Mouse (Mus musculus): Measurements from ENCODE around the gene Olfr156. TPM values are rescaled to one million over a fixed set of nuclear protein-coding genes. Genes with fewer than 3 reads are reported as not detected.
A peak's percentile ranks its signal among the peaks of the same experiment; 100 is the strongest.
"Not testable (repeated sequence)": the region's sequence is repeated elsewhere in the genome, so short reads cannot be mapped to it uniquely, and the experiment has no call there.

The Olfr156 gene
- total RNA-seq (2015; ENCODE audit: low replicate concordance), result not detected in 2 replicates
- not detected in 2 replicates for total RNA-seq (2017; ENCODE audit: low replicate concordance)

DNA sequence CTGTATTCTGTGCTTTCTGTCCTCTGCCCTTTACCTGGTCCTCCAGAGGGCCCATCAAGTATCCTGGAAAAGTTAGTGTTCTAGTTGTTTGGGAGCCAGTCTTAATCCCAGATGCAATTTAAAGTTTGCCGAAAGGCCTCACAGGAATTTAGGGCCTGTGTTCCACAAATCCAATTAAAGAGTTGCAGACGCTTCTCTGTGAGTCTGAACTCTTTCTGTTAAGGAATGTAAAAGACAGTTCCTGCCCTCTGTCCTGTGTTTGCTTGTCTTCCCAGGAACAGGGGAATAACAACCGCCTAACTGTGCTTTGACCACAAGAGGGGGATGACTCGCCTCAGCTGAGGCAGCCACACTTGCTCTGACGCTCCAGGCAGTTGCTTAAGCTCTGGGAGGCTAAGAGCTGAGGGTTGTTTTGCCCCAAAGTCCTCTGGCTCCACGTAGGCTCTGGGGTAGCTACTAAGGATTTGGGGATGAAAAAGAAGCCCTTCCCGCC lies at the start of gene Olfr156:
Olfr156 (minus strand) TSS at position 51 of the 493 bp plus-strand sequence.
- no peak for ATAC-seq (replicated peaks; ENCODE audit: low FRiP score, poor library complexity, severe bottlenecking)

DNA sequence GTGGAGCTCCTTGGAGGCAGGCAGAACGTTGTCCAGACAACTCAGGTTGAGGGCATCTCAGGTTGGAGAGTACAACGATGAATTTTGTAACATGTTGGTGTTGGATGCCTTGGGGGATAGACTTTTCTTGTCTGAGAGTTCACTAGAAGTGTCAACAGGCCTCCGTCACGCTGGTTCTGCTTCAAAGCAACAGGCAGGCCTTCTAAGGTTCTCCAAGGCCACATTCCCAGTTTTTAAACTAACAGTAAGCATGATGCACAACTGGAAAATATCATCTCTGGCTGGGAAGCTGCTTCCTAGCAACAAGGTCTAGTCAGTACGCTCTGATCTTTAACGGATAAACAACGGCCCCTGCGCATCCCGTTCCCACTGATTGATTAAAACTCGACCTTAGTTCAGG lies 46.1 kb upstream of the Olfr156 start:
- ATAC-seq (replicated peaks; ENCODE audit: low FRiP score, poor library complexity, severe bottlenecking), result no peak

DNA sequence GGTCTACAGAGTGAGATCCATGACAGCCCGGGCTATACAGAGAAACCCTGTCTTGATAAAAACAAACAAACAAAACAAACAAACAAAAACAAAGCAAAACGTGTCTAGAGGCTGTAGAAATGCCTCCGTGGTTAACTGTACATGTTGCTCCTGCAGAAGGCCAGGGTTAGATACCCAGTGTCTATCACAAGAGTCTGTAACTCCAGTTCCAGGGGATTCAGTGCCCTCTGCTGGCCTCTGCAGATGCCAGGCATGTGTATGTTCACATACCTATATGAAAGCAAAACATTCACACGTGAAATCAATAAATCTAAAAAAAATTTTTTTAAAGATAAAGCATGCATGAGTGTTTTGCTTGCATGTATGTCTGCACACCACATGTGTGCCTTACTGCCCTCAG lies 39.6 kb upstream of the Olfr156 start:
- no peak for ATAC-seq (replicated peaks; ENCODE audit: low FRiP score, poor library complexity, severe bottlenecking)

DNA sequence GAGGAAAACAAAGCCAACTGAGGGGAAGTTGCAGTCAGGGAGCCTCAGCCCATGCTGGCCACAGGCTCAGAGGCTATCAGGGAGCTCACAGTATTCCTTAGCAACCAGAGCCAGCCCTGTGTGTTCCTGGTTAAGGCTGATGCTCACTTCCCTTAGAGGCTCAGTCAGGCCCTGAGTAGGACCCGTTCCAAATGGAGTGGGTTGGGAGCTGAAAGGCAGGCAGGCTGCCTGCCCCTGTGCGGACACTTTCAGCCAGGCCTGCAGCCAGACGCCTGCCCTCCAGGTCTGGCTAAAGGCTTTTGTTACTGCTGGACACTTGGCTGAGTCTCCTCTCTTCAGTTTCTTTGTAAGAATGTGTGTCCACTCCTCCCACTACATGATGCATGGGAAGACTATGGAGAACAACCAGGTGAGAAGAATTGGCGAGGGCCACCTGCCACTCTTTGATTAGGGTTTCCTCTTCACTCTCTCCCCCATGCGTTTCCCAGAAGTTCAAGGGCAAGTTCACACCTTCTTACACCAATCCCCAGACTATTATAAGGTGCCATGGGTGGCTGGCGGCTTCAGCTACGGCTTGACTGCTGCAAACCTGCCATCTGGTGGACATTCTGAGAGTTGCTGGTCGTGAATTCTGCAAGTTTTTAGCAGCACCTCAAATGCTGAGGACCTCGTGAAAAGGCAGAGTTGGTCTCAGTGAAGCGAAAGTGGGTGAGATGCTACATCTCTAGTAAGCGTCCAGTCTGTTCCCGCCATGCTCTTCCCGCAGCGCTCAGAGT lies 37.2 kb upstream of the Olfr156 start:
- ATAC-seq (replicated peaks; ENCODE audit: low FRiP score, poor library complexity, severe bottlenecking), result 0 out of 2 replicates have a peak, but pooled peaks have one; percentile 57

DNA sequence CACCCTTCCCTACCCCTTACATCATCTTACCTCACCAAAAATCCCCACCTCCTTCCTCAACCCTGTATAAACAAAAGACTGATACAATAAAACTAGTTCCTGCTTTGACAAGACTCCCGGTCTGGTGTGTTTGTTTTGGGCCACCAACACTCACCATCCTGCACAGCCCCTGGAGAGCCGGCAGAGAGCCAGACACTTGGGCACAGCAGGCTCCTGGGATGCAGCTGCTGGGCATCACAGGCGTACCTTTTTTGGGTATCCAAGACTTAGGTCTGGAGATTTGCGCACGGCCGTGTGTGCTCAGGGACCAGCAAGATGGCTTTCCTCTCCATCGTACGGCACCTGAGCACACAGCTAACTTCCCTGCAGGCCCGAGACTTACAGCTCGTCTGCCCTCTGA lies 36.2 kb upstream of the Olfr156 start:
- no peak for ATAC-seq (replicated peaks; ENCODE audit: low FRiP score, poor library complexity, severe bottlenecking)

DNA sequence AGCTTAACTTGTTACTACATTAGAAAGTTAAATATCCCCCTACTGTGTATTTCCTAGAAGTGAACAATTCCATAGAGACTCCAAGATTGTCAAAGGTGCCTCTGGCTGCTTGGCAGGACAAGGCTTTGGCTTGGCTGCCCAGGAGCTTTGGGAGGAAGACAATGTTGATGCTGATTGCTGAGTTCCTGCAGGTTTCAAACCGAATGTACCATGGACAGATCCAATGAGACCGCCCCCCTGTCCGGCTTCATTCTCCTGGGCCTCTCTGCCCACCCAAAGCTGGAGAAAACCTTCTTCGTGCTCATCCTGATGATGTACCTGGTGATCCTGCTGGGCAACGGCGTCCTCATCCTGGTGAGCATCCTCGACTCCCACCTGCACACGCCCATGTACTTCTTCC lies 30.4 kb upstream of the Olfr156 start:
- no peak for ATAC-seq (replicated peaks; ENCODE audit: low FRiP score, poor library complexity, severe bottlenecking)

DNA sequence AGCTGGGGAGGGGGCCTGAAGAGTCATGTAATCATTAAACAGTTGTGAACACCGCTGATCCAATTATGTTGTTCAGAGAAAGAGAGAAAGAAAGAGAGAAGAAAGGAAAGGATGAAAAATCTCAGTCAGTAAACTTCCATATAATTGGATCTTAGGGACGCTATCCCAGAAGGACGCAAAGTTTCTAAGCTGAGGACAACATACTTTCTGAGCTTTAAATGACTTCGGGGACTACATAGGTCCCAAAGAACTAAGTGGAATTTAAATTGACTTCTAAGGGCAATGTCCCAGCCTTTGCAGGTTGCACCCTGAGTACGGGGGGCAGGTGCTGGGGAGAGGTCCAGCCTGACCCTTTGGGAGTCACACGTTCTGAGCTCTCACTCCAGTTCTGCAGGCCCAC lies 27.6 kb upstream of the Olfr156 start, which contains the start of gene Olfr155:
Olfr155 (plus strand) TSS at position 301 of the 400 bp plus-strand sequence.
- no peak for ATAC-seq (replicated peaks; ENCODE audit: low FRiP score, poor library complexity, severe bottlenecking)

DNA sequence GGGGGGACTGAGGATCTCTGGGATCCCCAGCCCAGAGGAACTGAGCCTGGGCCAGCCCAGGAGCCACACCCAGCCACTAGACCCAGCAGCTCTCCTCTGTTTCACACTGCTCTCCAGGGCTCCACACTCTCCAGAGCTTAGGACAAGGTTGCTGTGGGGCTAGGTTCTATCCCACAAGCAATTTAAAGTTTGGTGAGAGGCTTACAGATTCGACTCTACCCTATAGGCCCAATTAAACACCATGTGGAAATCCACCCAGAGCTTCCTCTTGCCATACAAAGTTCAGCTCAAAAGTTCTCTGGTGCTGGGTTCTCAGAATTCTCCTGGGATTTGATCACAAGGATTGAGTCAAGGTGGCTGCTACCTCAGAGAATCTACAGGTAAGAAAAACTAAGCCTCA lies 16.4 kb upstream of the Olfr156 start, which contains the start of gene Olfr157:
Olfr157 (minus strand) TSS at position 101 of the 400 bp plus-strand sequence.
- ATAC-seq (replicated peaks; ENCODE audit: low FRiP score, poor library complexity, severe bottlenecking), result no peak

DNA sequence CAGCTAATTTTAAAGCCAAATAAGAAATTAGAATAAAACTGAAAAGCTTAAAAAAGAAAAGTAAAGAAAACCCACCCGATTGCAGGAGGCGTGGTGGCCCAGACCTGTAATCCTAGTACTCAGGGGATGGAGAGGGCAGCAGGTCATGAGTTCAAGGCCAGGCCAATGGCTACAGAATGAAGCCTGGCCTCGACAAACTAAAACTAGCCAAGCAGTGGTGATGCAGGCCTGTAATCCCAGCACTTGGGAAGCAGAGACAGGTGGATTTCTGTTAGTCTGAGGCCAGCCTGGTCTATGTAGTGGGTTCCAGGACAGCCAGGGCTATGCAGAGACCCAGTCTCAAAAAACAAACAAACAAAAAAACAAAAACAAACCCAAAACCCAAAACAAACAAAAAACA lies 14.6 kb upstream of the Olfr156 start:
- no peak for ATAC-seq (replicated peaks; ENCODE audit: low FRiP score, poor library complexity, severe bottlenecking)

DNA sequence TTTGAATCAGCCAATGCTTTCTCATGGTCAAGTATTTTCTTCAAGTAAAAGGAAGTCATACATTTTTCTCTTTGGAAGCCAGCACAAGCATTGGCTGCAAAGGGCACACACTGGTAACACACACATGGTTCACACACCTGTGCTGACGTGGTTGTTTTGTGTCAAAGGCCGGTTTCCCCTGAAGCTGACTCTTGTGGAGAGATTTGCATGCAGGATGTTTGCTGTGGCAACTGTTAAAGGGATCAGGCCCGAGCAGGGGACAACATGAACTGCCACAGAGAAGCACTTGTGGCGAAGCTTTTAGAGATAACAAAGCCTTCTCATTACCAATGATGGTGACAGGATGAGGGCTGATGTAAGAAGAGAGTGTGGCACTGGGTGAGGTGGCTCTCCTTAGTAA lies 11.1 kb upstream of the Olfr156 start:
- no peak for ATAC-seq (replicated peaks; ENCODE audit: low FRiP score, poor library complexity, severe bottlenecking)

DNA sequence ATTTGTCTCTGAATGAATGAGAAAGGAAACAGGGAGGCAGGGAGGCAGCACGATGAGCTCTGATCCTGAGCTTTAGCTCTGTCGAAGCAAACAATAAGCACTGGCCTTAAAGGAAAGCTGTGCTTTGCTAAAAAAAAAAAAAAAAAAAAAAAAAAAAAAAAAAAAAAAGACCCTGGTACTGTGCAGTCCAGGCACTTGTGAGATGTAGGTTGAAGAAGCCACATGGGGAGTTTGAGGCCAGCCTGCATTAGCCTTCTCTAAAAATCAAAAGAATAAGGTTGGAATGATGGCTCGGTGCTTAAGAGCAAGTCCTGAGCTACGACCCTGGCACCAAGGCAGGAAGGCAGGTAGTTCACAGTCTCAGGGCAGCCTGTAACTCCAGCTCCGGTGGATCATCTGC lies 10.1 kb upstream of the Olfr156 start:
- ATAC-seq (replicated peaks; ENCODE audit: low FRiP score, poor library complexity, severe bottlenecking), result no peak

DNA sequence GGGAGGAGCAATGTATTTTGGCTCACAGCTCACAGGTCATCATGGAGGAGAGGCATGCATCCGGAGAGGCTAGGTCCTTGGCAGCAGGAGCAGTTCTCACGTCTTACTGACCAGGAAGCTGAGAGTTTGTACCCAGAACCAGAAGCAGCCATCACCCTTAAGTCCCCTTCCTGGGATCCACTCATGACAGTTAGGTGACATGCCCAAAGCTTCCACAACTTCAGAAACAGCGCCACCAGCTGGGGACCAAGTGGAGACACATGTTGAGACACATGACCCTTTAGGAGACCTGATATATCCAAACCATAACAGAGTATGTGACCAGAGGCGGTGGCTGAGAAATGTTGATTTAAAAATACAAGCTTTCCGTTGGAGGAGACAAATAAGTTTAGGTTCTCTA lies 8.3 kb upstream of the Olfr156 start:
- ATAC-seq (replicated peaks; ENCODE audit: low FRiP score, poor library complexity, severe bottlenecking), result no peak

DNA sequence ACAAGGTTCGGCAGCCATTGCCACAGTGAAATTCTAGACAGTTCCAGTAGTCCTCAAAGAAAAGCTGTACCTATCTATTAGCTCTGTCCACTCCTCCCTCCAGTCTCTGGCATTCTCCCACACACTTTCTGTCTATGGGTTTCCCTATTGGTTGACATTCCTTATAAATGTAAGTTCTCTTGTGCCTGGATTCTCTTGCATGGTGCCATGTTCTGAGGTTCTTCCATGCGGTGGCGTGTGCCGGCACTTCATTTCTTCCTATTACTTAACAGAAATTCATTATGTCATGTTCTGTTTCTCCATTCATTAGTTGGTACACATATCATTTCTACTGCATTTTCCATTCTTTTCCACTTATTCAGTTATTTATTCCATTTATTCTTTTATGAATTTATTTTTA lies 5.1 kb upstream of the Olfr156 start:
- ATAC-seq (replicated peaks; ENCODE audit: low FRiP score, poor library complexity, severe bottlenecking), result no peak

DNA sequence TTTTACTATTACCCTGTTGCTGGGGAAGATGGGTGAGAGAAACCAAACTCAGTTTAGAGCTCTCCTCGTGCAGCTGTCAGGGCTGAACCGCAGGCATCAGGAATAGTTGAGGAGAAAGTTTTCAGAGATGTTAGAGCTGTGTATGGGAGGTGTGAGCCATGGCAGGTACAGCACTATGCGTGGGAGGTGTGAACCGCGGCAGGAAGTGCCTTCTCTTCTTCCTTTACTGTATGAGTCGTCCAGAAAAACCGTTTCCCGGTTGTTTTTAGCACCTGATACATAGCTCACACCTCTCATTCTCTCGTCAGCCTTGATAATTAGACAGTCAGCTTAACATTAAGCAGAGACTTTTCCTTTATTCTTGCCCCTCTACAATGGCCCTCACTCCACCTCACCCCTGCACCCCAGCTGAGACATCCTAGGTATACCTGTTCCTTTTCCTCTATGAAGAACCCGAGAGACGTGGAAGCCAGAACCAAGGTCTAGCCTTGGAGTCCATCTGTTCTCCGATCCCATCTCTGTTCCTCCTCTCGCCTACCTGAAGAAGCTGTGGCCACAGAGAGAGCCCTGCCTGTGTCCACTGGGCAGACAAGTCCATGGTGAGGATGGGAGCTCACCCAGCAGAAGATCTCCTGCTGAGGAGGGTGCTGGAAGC lies 672 bp downstream of the Olfr156 start:
- no peak for ATAC-seq (replicated peaks; ENCODE audit: low FRiP score, poor library complexity, severe bottlenecking)

DNA sequence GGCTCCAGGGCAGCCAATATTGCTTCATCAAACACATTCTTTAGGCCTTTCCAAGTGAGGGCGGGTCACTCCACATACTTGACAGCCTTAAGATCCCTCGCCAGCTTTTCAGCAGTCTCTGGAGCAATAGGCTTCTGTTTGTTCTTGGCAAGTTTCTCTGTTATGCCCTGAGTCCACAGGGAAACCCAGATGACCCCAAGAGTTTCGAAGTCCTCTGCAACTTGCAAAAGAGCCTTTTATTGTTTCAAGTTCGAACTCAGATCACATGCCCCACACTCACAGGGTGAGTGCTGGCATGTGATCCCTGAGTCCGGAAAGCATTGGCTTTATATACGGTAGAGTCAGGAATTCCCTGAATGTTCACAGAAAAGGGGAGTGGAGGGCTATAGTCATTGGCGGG lies 24.8 kb downstream of the Olfr156 start:
- no peak for ATAC-seq (replicated peaks; ENCODE audit: low FRiP score, poor library complexity, severe bottlenecking)

DNA sequence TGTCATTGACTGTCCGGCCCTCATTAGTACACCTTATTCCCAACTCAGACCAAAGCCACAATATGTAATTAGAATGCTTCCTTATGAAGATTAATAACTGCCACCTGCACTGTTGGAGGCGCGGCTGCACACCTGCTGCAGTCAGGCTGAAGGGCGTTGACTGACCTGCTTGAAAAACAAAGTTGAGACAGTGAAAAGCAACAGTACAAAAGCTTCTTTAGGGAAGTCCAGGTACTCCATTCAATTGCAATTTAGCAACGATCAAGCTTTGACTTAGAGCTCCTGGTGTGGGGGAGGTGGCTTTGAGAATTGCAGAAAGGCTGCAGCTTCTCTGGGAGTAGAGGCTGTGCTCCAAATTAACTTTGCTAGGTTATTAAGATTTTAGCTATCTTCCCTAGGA lies 27.9 kb downstream of the Olfr156 start:
- not testable (repeated sequence) for ATAC-seq (replicated peaks; ENCODE audit: low FRiP score, poor library complexity, severe bottlenecking)

DNA sequence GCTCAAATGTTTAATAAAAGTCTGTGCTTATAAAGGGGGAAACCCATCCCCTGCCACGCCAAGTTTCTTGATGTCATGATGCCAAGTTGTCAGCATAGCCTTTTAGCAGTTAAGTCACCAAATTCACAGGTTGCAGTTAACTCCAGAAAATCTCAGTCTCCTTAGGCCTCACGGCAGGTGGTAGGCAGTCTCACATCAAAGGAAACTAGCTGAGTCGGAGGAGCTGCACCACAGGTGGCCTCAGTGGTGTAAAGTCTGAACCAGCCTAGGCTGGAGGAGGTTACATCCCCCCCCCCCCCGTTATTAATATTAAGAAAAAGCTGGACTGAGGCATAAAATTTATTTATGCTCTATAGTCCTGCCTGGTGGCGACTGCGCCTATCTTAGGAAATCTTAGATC lies 28.4 kb downstream of the Olfr156 start:
- no peak for ATAC-seq (replicated peaks; ENCODE audit: low FRiP score, poor library complexity, severe bottlenecking)

DNA sequence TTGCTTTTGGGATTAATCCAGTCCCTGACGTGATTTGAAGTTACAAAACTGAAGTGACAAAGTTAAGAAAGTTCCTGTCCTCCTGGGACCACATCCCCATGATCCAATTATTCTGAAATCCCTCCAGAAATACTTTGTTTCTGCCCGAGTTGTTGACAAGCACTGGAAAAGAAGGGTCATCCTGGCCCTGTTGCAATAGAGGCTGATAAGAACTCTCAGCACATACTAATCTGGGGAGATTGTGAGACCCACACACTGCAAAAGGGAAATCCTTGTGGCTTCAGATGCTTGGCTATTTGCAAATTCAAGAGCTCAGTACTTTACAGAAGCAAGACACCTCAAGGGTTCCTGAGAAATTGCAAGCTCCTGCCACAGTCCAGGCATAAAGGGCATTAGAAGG lies 51.4 kb downstream of the Olfr156 start:
- no peak for ATAC-seq (replicated peaks; ENCODE audit: low FRiP score, poor library complexity, severe bottlenecking)

DNA sequence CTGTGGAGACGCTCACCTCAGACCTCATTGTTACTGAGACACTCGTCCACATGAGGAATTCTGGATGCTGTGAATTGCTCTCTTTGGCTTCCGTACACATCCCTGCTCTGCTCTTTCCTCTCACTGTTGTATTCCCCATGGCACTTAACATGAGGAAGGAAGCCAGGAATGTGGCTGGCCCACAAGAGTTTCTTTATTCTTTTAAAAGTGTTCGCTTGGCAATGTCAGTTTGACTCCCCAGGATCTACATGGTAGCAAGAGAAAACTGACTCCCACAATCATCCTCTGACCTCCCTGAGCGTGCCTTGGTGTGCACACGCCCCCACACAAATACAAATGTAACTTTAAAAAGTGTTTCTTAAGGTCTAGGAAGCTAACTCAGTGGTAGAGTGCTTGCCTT lies 52.1 kb downstream of the Olfr156 start:
- no peak for ATAC-seq (replicated peaks; ENCODE audit: low FRiP score, poor library complexity, severe bottlenecking)

DNA sequence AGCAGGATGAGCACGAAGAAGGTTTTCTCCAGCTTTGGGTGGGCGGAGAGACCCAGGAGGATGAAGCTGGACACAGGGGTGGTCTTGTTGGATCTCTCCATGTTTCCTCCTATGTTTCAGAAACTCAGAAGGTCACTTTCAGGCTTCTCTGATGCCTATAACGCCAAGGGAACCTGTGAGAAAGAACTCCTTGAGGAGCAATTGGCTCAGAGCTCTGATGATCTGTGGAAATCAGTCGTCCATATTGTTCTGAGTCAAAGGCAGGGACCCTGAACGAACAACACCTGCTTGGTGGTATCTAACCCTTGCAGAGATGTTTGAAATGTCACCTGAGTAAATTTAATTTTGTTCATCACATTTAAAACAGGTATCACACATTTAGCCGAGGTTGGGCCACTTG lies 52.8 kb downstream of the Olfr156 start, which contains the start of gene Olfr159:
Olfr159 (minus strand) TSS at position 101 of the 400 bp plus-strand sequence.
- no peak for ATAC-seq (replicated peaks; ENCODE audit: low FRiP score, poor library complexity, severe bottlenecking)

Measured in erythroblast, adult 5-6 weeks (primary cell).